Mouse (Mus musculus) liver (tissue): ENCODE measurements around the gene Igfbp7.

Experiments used
- DNase-seq: peaks from one replicate; pipeline ENCODE4 v3.0.0-alpha.2; 2020; ENCODE audit warnings: mixed read lengths

Igfbp7 gene

GRCm38 (mm10) chr5:77340033-77340432, 67.8 kb downstream of the Igfbp7 start:
- no peak for DNase-seq

GRCm38 (mm10) chr5:77330154-77330553, 77.7 kb downstream of the Igfbp7 start:
- DNase-seq, result no peak

- DNase-seq, result no peak
Measured at GRCm38 (mm10) chr5:77324936-77325335, 82.9 kb downstream of the Igfbp7 start.

GRCm38 (mm10) chr5:77314986-77315385, 92.9 kb downstream of the Igfbp7 start:
- DNase-seq, result no peak

- DNase-seq, result no peak
Measured at GRCm38 (mm10) chr5:77314206-77314605, 93.6 kb downstream of the Igfbp7 start.

- DNase-seq, result peak; percentile 98
Measured at GRCm38 (mm10) chr5:77309924-77310772, 97.7 kb downstream of the Igfbp7 start, which contains the start of the genes Noa1 and Polr2b. Noa1 (minus strand) TSS chr5:77310084. Polr2b (plus strand) TSS chr5:77310147.

- DNase-seq, result peak; percentile 55
Measured at GRCm38 (mm10) chr5:77309051-77309906, 98.6 kb downstream of the Igfbp7 start.

- peak; percentile 24 for DNase-seq
Measured at GRCm38 (mm10) chr5:77307821-77308553, 99.9 kb downstream of the Igfbp7 start.

- no peak for DNase-seq
Measured at GRCm38 (mm10) chr5:77301296-77301903, 106.4 kb downstream of the Igfbp7 start.

- DNase-seq, result no peak
Measured at GRCm38 (mm10) chr5:77299486-77299885, 108.4 kb downstream of the Igfbp7 start.
